Mouse (Mus musculus): ENCODE results near the gene Stambpl1. TPM values are rescaled to one million over a fixed set of nuclear protein-coding genes. Genes with fewer than 3 reads are reported as not detected.

The Stambpl1 gene
- polyA plus RNA-seq (2014; fragmentation: Illumina TruSeq; extraction: RNeasy Lipid Tissue Mini Kit (QIAGEN cat#74804); ENCODE audit: low read depth, low replicate concordance): 50.5 TPM

DNA sequence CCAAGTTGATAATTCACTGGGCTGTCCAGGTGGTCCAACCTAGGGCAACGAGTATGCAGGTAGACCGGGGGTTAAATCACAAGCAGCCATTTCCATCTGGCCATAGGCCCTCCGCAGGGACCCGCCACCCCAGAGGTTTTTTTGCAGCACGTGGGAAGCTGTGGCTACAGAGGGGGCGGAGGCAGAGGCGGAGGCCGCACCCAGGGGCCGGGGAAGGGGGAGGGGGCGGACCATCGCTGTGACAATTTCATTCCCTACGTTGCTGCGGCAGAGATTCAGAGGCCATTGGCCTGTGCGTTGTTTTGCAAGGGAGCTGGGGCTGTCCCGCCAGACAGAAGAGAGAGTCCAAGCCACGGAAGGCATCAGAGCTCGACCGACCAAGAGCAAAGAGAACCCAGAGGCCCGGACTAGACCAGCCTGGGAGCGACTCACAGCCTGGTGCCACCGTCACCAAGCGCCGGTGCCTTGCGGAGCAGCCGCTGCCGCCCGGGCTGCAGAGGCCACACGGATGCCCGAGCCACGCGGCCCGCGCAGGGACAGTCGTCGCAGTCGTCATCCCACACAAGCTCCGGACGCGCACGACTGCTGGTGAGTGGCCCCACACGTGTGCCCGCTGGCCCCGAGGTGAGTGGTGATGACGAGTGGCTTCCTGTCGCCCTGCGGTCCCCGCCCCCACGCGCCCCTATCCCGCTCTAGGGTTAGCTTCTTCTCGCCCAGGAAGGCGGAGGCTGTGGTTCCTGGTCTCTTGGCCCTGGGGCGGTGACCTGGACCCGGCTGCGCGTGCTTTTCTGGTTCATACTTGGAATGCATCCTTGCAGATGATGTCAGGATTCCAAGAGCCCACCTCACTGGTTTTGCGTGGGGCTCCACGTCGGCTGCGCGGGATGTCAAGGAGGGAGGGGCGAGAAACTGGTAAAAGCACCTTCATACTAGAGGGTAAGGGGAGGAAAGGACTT lies at the start of gene Stambpl1:
Gene Stambpl1 (plus strand): TSS at position 222 of the 956 bp plus-strand sequence.

DNA sequence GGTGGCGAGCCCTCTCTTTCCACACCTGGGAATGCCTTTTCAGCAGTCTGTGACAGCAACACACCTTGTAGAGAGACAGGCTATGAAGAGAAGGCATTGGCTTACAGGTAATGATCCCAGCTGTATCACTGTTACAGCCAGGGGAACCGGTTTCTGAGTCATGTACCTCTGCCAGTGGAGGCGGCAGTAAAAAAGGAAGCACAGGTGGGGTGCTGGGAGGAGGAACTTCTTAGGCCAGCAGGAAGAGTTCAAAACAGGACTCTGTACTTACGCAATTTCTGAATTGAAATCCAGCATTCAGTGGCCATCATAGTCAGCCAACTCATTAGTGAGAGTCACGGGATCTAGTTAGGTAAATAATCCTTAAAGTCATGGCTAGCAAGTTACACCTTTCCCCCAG lies 26.1 kb upstream of the Stambpl1 start, which contains the start of gene Ankrd22:
Gene Ankrd22 (minus strand): TSS at position 163 of the 400 bp plus-strand sequence.

DNA sequence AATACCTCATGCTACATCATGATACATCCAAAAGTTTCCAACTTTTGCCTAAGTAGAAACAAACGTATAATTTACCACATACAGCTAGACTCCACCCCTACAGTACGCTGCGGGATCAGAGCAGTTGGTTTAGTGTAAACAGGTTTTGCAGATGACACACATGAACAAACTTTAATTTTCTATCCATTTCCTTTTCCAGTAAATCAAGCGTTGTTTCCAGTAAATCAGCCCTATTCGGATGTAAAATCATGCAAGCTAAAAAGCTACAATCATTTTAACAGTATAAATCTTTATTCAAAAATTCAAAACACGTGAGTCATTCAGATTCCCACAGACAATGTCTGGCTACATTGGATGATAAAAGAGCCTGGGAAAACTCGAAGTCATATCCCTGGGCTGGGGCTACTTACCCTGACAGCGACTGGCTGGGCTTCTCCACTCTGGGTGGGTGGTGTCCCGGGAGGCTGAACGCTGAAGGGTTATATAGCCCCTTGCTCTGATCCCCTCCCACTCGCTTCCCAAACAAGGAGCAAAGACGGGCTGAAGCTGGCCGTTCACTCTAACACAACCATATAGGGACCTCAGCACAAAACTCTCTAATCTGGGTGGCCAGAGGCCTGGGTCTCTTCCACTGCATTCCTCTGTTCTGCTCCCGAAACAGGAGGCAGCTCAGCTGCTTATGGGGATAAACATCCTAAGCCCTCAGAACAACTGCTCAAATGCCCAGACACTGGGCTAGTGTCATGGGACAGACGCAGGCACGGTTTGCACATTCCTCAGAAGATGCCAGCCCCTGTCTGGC lies 63.1 kb downstream of the Stambpl1 start, which contains the start of gene Acta2:
Gene Acta2 (minus strand): TSS at position 711 of the 802 bp plus-strand sequence.

Other genes starting within 250 kb of the Stambpl1 start
- 17.8 TPM for gene Lipf, start 231.0 kb upstream of the Stambpl1 start, polyA plus RNA-seq (2014; fragmentation: Illumina TruSeq; extraction: RNeasy Lipid Tissue Mini Kit (QIAGEN cat#74804); ENCODE audit: low read depth, low replicate concordance)
- 0.41 TPM for gene Lipk, start 183.9 kb upstream of the Stambpl1 start, polyA plus RNA-seq (2014; fragmentation: Illumina TruSeq; extraction: RNeasy Lipid Tissue Mini Kit (QIAGEN cat#74804); ENCODE audit: low read depth, low replicate concordance)
- not detected for gene Lipn, start 124.9 kb upstream of the Stambpl1 start, polyA plus RNA-seq (2014; fragmentation: Illumina TruSeq; extraction: RNeasy Lipid Tissue Mini Kit (QIAGEN cat#74804); ENCODE audit: low read depth, low replicate concordance)
- gene Lipm, start 91.3 kb upstream of the Stambpl1 start, polyA plus RNA-seq (2014; fragmentation: Illumina TruSeq; extraction: RNeasy Lipid Tissue Mini Kit (QIAGEN cat#74804); ENCODE audit: low read depth, low replicate concordance): not detected
- gene Ankrd22, start 26.2 kb upstream of the Stambpl1 start, polyA plus RNA-seq (2014; fragmentation: Illumina TruSeq; extraction: RNeasy Lipid Tissue Mini Kit (QIAGEN cat#74804); ENCODE audit: low read depth, low replicate concordance): 5.0 TPM
- gene Acta2, start 63.4 kb downstream of the Stambpl1 start, polyA plus RNA-seq (2014; fragmentation: Illumina TruSeq; extraction: RNeasy Lipid Tissue Mini Kit (QIAGEN cat#74804); ENCODE audit: low read depth, low replicate concordance): 10.7 TPM
- gene Fas, start 98.4 kb downstream of the Stambpl1 start, polyA plus RNA-seq (2014; fragmentation: Illumina TruSeq; extraction: RNeasy Lipid Tissue Mini Kit (QIAGEN cat#74804); ENCODE audit: low read depth, low replicate concordance): 1.5 TPM

All from testis, adult 10 weeks (tissue).